In the genomic region with DNA sequence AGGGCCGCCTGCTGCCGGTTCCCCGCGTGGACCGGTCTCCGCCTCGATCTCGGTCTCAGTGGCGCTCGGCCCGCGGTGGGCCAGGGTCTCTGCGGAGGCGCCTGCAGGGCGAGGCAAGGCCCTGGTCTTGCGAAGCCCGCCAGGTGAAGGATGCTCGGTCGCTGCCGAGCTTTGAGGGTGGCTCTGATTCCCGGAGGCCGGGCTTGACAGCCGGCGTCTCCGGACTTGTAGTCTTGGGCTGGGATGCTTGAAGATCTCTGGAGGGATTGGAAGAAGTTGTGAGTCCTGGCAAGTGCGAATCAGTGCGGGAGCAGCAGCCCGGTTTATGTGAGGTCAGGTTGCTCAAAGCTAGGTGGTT, we compare ENCODE assay signal across 8 mouse cellular contexts. TPM values are rescaled to one million over a fixed set of nuclear protein-coding genes. Genes with fewer than 3 reads are reported as not detected.
A peak's percentile ranks its signal among the peaks of the same experiment; 100 is the strongest.
DNase-seq lines count a peak whose midpoint lies in the region; ATAC-seq lines count a peak whose summit lies in the region.

No protein-coding gene starts in this region.

- no peak for ATAC-seq in hindbrain, embryonic 16.5 days
- ATAC-seq in stomach, embryonic 15.5 days (ENCODE audit: insufficient read depth, low FRiP score, low read depth): no peak

- H3K4me3 ChIP-seq in erythroblast, embryonic 14.5 days (replicated peaks): peak overlapping the region; percentile 93
- peak overlapping the region; percentile 71 for H3K4me3 ChIP-seq in hindbrain, embryonic 16.5 days (ENCODE audit: low read length)
- H3K4me3 ChIP-seq in stomach, embryonic 15.5 days (replicated peaks): peak overlapping the region; percentile 85

- no peaks in the 10 kb centered on the region for H3K9me3 ChIP-seq in erythroblast, embryonic 14.5 days (ENCODE audit: control insufficient read depth, low read length)
- no peaks in the 10 kb centered on the region for H3K9me3 ChIP-seq in hindbrain, embryonic 16.5 days (ENCODE audit: control insufficient read depth, low read length)
- no peaks in the 10 kb centered on the region for H3K9me3 ChIP-seq in stomach, embryonic 15.5 days

- H3K36me3 ChIP-seq in erythroblast, embryonic 14.5 days (ENCODE audit: control insufficient read depth): peaks cover 33% of the 10 kb centered on the region
- H3K36me3 ChIP-seq in hindbrain, embryonic 16.5 days (ENCODE audit: control insufficient read depth, insufficient read depth, low read length): peaks cover 11% of the 10 kb centered on the region
- H3K36me3 ChIP-seq in stomach, embryonic 15.5 days: peaks cover 10% of the 10 kb centered on the region

- WGBS in hindbrain, embryonic 16.5 days: under 1% methylated on average over 28 of the region's 28 CpGs
- WGBS in stomach, embryonic 15.5 days: 0% methylated on average over 28 of the region's 28 CpGs

- H3K4me2 ChIP-seq in hindbrain, embryonic 16.5 days (ENCODE audit: low read length): peak overlapping the region; percentile 92
- H3K4me2 ChIP-seq in stomach, embryonic 15.5 days: peak overlapping the region; percentile 78

- H3K27ac ChIP-seq in hindbrain, embryonic 16.5 days (ENCODE audit: low read depth, low read length): peak overlapping the region; percentile 89
- H3K27ac ChIP-seq in stomach, embryonic 15.5 days: peak overlapping the region; percentile 70

- peak overlapping the region; percentile 91 for H3K9ac ChIP-seq in hindbrain, embryonic 16.5 days (ENCODE audit: low read depth, low read length)
- H3K9ac ChIP-seq in stomach, embryonic 15.5 days: peak overlapping the region; percentile 82

- DNase-seq in ovary, postnatal 10 days (ENCODE audit: low spot score): peak; percentile 14
- DNase-seq in ovary, adult 18-20 months (ENCODE audit: low spot score): no peak
- DNase-seq in adipocyte (ENCODE audit: low spot score): peak; percentile 40
- DNase-seq in lung, postnatal 10 days: peak; percentile 42
- no peak for DNase-seq in spleen, adult 18-20 months

- peaks cover 42% of the 10 kb centered on the region for H3K4me1 ChIP-seq in erythroblast, embryonic 14.5 days (ENCODE audit: control insufficient read depth)
- H3K4me1 ChIP-seq in hindbrain, embryonic 16.5 days (ENCODE audit: control insufficient read depth, insufficient read depth, low read depth, low read length): peaks cover 25% of the 10 kb centered on the region
- H3K4me1 ChIP-seq in stomach, embryonic 15.5 days: peaks cover 10% of the 10 kb centered on the region

- no peaks in the 10 kb centered on the region for H3K27me3 ChIP-seq in erythroblast, embryonic 14.5 days (ENCODE audit: control insufficient read depth)
- no peaks in the 10 kb centered on the region for H3K27me3 ChIP-seq in hindbrain, embryonic 16.5 days (replicated peaks; ENCODE audit: control insufficient read depth, insufficient read depth, low read length)
- H3K27me3 ChIP-seq in stomach, embryonic 15.5 days (replicated peaks): no peaks in the 10 kb centered on the region

RNA-seq across cellular contexts. Expression of a gene that starts 0.6 kb away (rescaled TPM):
- polyA plus RNA-seq in erythroblast, embryonic 14.5 days (2012): 0.29 and 0.51 TPM in 2 replicates
- 118 and 127 TPM in 2 replicates for polyA plus RNA-seq in hindbrain, embryonic 16.5 days (2015; fragmentation: Nextera tagmentation; extraction: Ambion mirVana)
- 83.3 and 86.7 TPM in 2 replicates for polyA plus RNA-seq in stomach, embryonic 15.5 days (2015; fragmentation: Nextera tagmentation; extraction: Ambion mirVana)

RNA-seq across cellular contexts. Expression of a gene that starts 0.6 kb away (rescaled TPM):
- 0.04 and 0.17 TPM in 2 replicates for polyA plus RNA-seq in erythroblast, embryonic 14.5 days (2012)
- polyA plus RNA-seq in hindbrain, embryonic 16.5 days (2015; fragmentation: Nextera tagmentation; extraction: Ambion mirVana): 69.0 and 73.3 TPM in 2 replicates
- 19.0 and 20.1 TPM in 2 replicates for polyA plus RNA-seq in stomach, embryonic 15.5 days (2015; fragmentation: Nextera tagmentation; extraction: Ambion mirVana)

Comparison
In these comparisons a context has a peak if more than half of its experiments do, and no peak if none do; other contexts are left out.
1. DNase-seq: peak in ovary, postnatal 10 days (single experiment), adipocyte (single experiment) and lung, postnatal 10 days (single experiment); none in ovary, adult 18-20 months (single experiment) and spleen, adult 18-20 months (0 of 2).
2. RNA of a gene that starts 0.6 kb away (polyA plus RNA-seq): 118 to 127 TPM in hindbrain, embryonic 16.5 days and 83.3 to 86.7 TPM in stomach, embryonic 15.5 days; 0.29 to 0.51 TPM in erythroblast, embryonic 14.5 days; every median in the first group is over 10 times any median in the second.
3. RNA of a gene that starts 0.6 kb away (polyA plus RNA-seq): 69.0 to 73.3 TPM in hindbrain, embryonic 16.5 days and 19.0 to 20.1 TPM in stomach, embryonic 15.5 days; 0.04 to 0.17 TPM in erythroblast, embryonic 14.5 days; every median in the first group is over 10 times any median in the second.
4. Peak in every context shown above with its lines, with median percentiles within 50 percentile points of each other: H3K4me3 ChIP-seq.